Mouse (Mus musculus): ENCODE results near the gene Senp6.
"Not testable (repeated sequence)": the region's sequence is repeated elsewhere in the genome, so short reads cannot be mapped to it uniquely, and the experiment has no call there.

Gene Senp6

GRCm38 (mm10) chr9:80066367-80067220 is at the start of gene Senp6:
Gene Senp6 (plus strand): TSS chr9:80066903.
- in situ Hi-C loops (cut with MboI, MseI) = no loop called here

GRCm38 (mm10) chr9:80020429-80020828 is 46.3 kb upstream of the Senp6 start:
- in situ Hi-C loops (cut with MboI, MseI) = loop anchor here (25.0 kb wide), 1 partner anchor 1258 kb away; no protein-coding TSS in a partner anchor

DNA sequence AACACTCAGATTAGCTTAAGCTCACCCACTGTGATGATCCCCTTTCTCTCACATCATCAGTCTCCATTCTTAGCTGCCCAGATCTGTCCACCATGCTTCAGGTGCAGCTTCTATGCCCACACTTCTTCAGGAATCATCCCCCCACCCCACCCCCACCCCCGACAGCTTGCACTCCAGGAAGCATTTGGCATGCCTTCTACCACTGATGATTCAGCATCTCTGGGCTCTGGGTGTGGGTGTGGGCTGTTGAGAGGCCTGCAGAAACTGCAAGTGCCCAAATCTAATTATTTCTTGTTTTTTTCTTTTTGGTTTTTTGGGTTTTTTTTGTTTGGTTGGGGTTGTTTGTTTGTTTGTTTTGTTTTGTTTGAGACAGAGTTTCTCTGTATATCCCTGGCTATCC is 45.1 kb upstream of the Senp6 start:
- in situ Hi-C loops (cut with MboI, MseI) = loop anchor here (25.0 kb wide), 1 partner anchor 1259 kb away; no protein-coding TSS in a partner anchor

- in situ Hi-C loops (cut with MboI, MseI) = loop anchor here (25.0 kb wide), 1 partner anchor 1261 kb away; no protein-coding TSS in a partner anchor
These were observed 43.9 kb upstream of the Senp6 start for GRCm38 (mm10) chr9:80022821-80023220.

- in situ Hi-C loops (cut with MboI, MseI) = not testable (repeated sequence)
These were observed 41.4 kb upstream of the Senp6 start for GRCm38 (mm10) chr9:80025347-80025746.

DNA sequence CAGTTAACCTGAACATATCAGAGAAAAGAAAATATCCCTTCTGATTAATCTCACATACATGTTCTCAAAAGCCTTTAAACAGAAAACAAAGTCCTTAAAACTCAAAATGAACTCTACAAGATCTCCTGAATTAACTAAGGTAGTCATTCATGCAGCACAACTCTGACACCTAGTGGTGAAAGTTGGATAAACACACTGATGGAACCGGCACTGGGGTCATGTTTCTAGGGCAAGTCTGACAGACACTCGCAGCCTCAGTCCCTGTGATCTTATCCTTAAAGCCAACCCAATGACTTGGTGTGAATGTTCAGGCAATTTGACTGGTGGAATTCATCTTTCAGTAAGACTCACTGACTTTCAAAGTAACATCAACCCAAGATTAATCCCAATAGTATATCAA is 40.7 kb upstream of the Senp6 start:
- in situ Hi-C loops (cut with MboI, MseI) = no loop called here

GRCm38 (mm10) chr9:80026581-80027021 is 40.1 kb upstream of the Senp6 start:
- in situ Hi-C loops (cut with MboI, MseI) = no loop called here

GRCm38 (mm10) chr9:80037262-80037996 is 29.3 kb upstream of the Senp6 start:
- in situ Hi-C loops (cut with MboI, MseI) = no loop called here

DNA sequence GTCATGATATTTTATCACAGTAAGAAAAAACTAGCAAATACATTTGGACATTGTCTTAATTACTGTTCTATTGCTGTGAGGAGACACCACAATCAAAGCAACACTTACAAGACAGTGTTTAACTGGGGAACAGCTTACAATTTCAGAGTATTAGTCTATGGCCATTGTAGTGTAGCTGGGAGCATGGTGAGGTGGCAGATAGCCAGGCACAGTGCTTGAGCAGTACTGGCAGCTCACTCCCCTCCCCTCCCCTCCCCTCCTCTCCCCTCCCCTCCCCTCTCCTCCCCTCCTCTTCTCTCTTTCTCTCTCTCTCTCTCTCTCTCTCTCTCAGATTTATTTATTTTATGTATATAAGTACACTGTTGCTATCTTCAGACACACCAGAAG is 28.7 kb upstream of the Senp6 start:
- in situ Hi-C loops (cut with MboI, MseI) = no loop called here

DNA sequence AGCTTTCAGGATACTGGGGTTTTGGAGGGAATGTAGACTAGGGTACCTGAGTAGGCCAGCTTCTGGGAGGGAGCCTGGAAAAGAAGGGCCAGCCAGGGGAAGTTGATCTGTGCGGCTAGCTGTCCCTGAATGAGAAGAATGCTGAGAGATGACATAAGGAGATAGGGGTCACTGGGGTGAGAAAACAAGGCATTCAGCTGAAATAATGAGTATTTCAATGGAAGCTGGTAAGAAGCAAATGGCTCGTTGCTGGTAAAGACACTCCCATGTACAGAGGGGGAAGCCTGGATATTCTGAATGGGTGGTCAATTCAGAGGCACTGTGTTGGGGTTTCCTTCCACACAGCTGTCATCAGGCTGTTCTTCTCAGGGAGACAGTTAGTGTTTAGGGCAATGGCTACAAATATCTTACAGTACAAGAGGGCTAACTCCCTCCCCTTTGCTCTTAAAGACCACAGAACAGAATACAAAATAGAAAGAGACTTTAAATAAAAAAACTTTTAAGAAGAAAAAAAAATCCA is 27.3 kb upstream of the Senp6 start:
- in situ Hi-C loops (cut with MboI, MseI) = no loop called here

GRCm38 (mm10) chr9:80044301-80044700 is 22.4 kb upstream of the Senp6 start:
- in situ Hi-C loops (cut with MboI, MseI) = not testable (repeated sequence)

GRCm38 (mm10) chr9:80049271-80049670 is 17.4 kb upstream of the Senp6 start:
- in situ Hi-C loops (cut with MboI, MseI) = not testable (repeated sequence)

- in situ Hi-C loops (cut with MboI, MseI) = no loop called here
These were observed 13.8 kb upstream of the Senp6 start for GRCm38 (mm10) chr9:80052951-80053350.

- in situ Hi-C loops (cut with MboI, MseI) = no loop called here
These were observed 9.0 kb upstream of the Senp6 start for GRCm38 (mm10) chr9:80057690-80058089.

DNA sequence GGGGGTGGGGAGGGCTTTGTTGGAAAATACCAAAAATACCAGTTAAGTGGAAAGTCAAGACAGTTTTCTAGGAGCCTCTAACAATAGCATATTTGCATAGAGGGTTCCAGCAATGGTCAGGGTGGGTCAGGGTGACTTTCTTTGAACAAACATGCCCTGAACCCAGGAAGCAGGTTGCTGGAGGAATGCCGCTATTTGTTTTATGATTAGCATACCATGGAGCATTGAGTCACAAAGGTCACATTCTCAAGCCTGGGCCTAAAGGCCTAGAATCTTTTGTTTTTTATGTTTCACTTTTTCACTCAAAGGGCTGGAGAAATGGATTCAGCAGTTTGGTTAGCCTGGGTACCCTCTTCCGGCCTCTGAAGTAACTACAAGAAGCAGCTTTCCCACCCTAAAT is 1.2 kb upstream of the Senp6 start:
- in situ Hi-C loops (cut with MboI, MseI) = not testable (repeated sequence)

GRCm38 (mm10) chr9:80067221-80068027 is 721 bp downstream of the Senp6 start:
- in situ Hi-C loops (cut with MboI, MseI) = no loop called here

GRCm38 (mm10) chr9:80068028-80068515 is 1.4 kb downstream of the Senp6 start:
- in situ Hi-C loops (cut with MboI, MseI) = no loop called here

DNA sequence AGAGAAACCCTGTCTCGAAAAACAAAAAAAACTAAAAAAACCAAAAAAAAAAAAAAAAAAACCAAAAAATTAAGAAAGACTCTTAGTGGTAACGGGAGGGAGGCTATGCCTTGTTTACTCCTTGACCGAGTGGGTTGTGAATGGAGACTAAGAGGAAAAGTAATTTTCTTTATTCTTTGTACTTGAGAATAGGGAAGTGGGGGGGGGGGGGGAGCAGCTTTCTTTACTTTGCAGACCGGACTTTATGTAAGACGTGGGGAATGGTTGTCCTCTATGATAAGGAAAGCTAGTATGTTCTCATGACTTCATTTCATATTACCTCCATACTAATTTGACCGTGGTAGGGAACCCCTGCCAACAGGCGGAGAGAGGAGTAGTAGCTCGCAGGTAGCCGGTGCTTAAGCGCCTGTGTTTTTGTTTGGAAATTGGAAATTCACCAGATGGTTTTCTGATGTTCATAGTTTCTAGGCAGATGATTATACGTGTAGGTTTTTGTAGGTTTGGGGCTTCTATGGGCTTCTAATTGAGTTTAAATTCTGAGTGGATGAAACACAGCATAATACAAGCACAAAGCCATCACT is 2.1 kb downstream of the Senp6 start:
- in situ Hi-C loops (cut with MboI, MseI) = no loop called here

- in situ Hi-C loops (cut with MboI, MseI) = no loop called here
These were observed 3.3 kb downstream of the Senp6 start for GRCm38 (mm10) chr9:80070026-80070425.

- in situ Hi-C loops (cut with MboI, MseI) = no loop called here
These were observed 4.9 kb downstream of the Senp6 start for GRCm38 (mm10) chr9:80071616-80072015.

DNA sequence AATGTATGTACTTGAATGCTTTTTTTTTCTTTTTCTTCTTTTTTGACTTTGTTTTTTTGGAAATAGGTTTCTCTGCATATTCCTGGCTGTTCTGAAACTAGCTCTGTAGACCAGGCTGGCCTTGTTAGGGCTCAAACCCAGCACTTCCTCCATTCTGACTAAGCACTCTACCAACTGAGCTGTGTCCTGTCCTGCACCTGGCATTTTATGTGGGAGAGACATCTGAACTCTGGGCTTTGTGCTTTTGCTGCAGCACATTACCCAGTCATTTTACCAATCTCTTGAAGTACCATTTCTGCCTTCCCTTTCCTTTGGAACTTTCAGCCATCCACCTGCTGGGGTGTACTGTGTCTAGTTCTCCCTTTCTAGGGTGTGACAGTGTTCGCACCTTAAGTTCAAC is 7.4 kb downstream of the Senp6 start:
- in situ Hi-C loops (cut with MboI, MseI) = no loop called here
